Mouse (Mus musculus): ENCODE results near the gene Nudt4. TPM values are rescaled to one million over a fixed set of nuclear protein-coding genes. Genes with fewer than 3 reads are reported as not detected.

The Nudt4 gene
- total and polyA plus RNA-seq, 2 experiments from 2014 or later: 71.2 to 87.6 TPM

GRCm38 (mm10) chr10:95585554-95585953, 21.6 kb upstream of the Nudt4 start:
- no peak overlapping the region for H3K4me2 ChIP-seq (ENCODE audit: low read depth)
- ATAC-seq (no peak), DNase-seq (no peak)
- no peaks in the 10 kb centered on the region for H3K36me3 ChIP-seq (ENCODE audit: insufficient read depth)
- H3K27ac ChIP-seq (ENCODE audit: low read depth, low read length): no peak overlapping the region
- 90% methylated on average over 6 of the region's 6 CpGs for whole genome bisulfite sequencing
- no peak for TF ChIP-seq CTCF (IDR thresholded peaks at IDR 0.05; ENCODE audit: low read depth)
- no peaks in the 10 kb centered on the region for H3K4me1 ChIP-seq (ENCODE audit: insufficient read depth)
- no peak overlapping the region for H3K4me3 ChIP-seq (ENCODE audit: low read depth, low read length)
- no peaks in the 10 kb centered on the region for H3K9me3 ChIP-seq (ENCODE audit: low read length)
- no peaks in the 10 kb centered on the region for H3K27me3 ChIP-seq (ENCODE audit: insufficient read depth, low read length)
- no peak overlapping the region for H3K9ac ChIP-seq

GRCm38 (mm10) chr10:95577567-95577950, 13.6 kb upstream of the Nudt4 start:
- Histone ChIP-seq H3K9ac (no peak overlapping the region), H3K36me3 (ENCODE audit: insufficient read depth) (no peaks in the 10 kb centered on the region), H3K4me2 (ENCODE audit: low read depth) (no peak overlapping the region), H3K27me3 (ENCODE audit: insufficient read depth, low read length) (no peaks in the 10 kb centered on the region), H3K4me3 (ENCODE audit: low read depth, low read length) (no peak overlapping the region), H3K4me1 (ENCODE audit: insufficient read depth) (no peaks in the 10 kb centered on the region), H3K9me3 (ENCODE audit: low read length) (no peaks in the 10 kb centered on the region), H3K27ac (ENCODE audit: low read depth, low read length) (no peak overlapping the region)
- WGBS: 29% methylated on average over 4 of the region's 4 CpGs
- no peak for TF ChIP-seq CTCF (IDR thresholded peaks at IDR 0.05; ENCODE audit: low read depth)
- no peak for DNase-seq
- ATAC-seq: no peak

GRCm38 (mm10) chr10:95576876-95577566, 13.1 kb upstream of the Nudt4 start:
- no peak for DNase-seq
- no peaks in the 10 kb centered on the region for H3K4me1 ChIP-seq (ENCODE audit: insufficient read depth)
- H3K9ac ChIP-seq: no peak overlapping the region
- 39% methylated on average over 14 of the region's 14 CpGs for WGBS
- H3K4me2 ChIP-seq (ENCODE audit: low read depth): no peak overlapping the region
- H3K9me3 ChIP-seq (ENCODE audit: low read length): no peaks in the 10 kb centered on the region
- TF ChIP-seq CTCF (IDR thresholded peaks at IDR 0.05; ENCODE audit: low read depth): no peak
- H3K36me3 ChIP-seq (ENCODE audit: insufficient read depth): no peaks in the 10 kb centered on the region
- ATAC-seq: no peak
- H3K4me3 ChIP-seq (ENCODE audit: low read depth, low read length): no peak overlapping the region
- no peak overlapping the region for H3K27ac ChIP-seq (ENCODE audit: low read depth, low read length)
- no peaks in the 10 kb centered on the region for H3K27me3 ChIP-seq (ENCODE audit: insufficient read depth, low read length)

GRCm38 (mm10) chr10:95575839-95576380, 12.0 kb upstream of the Nudt4 start:
- Histone ChIP-seq H3K4me1 (ENCODE audit: insufficient read depth) (no peaks in the 10 kb centered on the region), H3K4me3 (ENCODE audit: low read depth, low read length) (no peak overlapping the region), H3K36me3 (ENCODE audit: insufficient read depth) (no peaks in the 10 kb centered on the region), H3K4me2 (ENCODE audit: low read depth) (no peak overlapping the region), H3K9ac (no peak overlapping the region), H3K9me3 (ENCODE audit: low read length) (no peaks in the 10 kb centered on the region), H3K27ac (ENCODE audit: low read depth, low read length) (no peak overlapping the region), H3K27me3 (ENCODE audit: insufficient read depth, low read length) (no peaks in the 10 kb centered on the region)
- no peak for TF ChIP-seq CTCF (IDR thresholded peaks at IDR 0.05; ENCODE audit: low read depth)
- DNase-seq: no peak
- 71% methylated on average over 10 of the region's 10 CpGs for WGBS
- no peak for ATAC-seq

- Histone ChIP-seq H3K9ac (no peak overlapping the region), H3K36me3 (ENCODE audit: insufficient read depth) (no peaks in the 10 kb centered on the region), H3K4me3 (ENCODE audit: low read depth, low read length) (no peak overlapping the region), H3K9me3 (ENCODE audit: low read length) (no peaks in the 10 kb centered on the region), H3K4me2 (ENCODE audit: low read depth) (no peak overlapping the region), H3K27ac (ENCODE audit: low read depth, low read length) (no peak overlapping the region), H3K4me1 (ENCODE audit: insufficient read depth) (no peaks in the 10 kb centered on the region), H3K27me3 (ENCODE audit: insufficient read depth, low read length) (no peaks in the 10 kb centered on the region)
- DNase-seq (no peak), ATAC-seq (no peak)
- TF ChIP-seq CTCF (IDR thresholded peaks at IDR 0.05; ENCODE audit: low read depth): no peak
- 85% methylated on average over 4 of the region's 4 CpGs for WGBS
Observed at GRCm38 (mm10) chr10:95574994-95575393, 11.0 kb upstream of the Nudt4 start.

- DNase-seq (no peak), ATAC-seq (no peak)
- Histone ChIP-seq H3K27me3 (ENCODE audit: insufficient read depth, low read length) (no peaks in the 10 kb centered on the region), H3K4me1 (ENCODE audit: insufficient read depth) (no peaks in the 10 kb centered on the region; the same call in 1 of the 2 replicates), H3K9ac (no peak overlapping the region), H3K27ac (ENCODE audit: low read depth, low read length) (no peak overlapping the region), H3K36me3 (ENCODE audit: insufficient read depth) (no peaks in the 10 kb centered on the region), H3K9me3 (ENCODE audit: low read length) (no peaks in the 10 kb centered on the region), H3K4me2 (ENCODE audit: low read depth) (no peak overlapping the region), H3K4me3 (ENCODE audit: low read depth, low read length) (no peak overlapping the region)
- WGBS: 80% methylated on average over 2 of the region's 2 CpGs
- TF ChIP-seq CTCF (IDR thresholded peaks at IDR 0.05; ENCODE audit: low read depth): no peak
Observed at GRCm38 (mm10) chr10:95569441-95569840, 5.5 kb upstream of the Nudt4 start.

- 61% methylated on average over 6 of the region's 6 CpGs for WGBS
- H3K36me3 ChIP-seq (ENCODE audit: insufficient read depth): no peaks in the 10 kb centered on the region
- no peak overlapping the region for H3K4me3 ChIP-seq (ENCODE audit: low read depth, low read length)
- ATAC-seq (no peak), DNase-seq (no peak)
- H3K9me3 ChIP-seq (ENCODE audit: low read length): no peaks in the 10 kb centered on the region
- no peak overlapping the region for H3K4me2 ChIP-seq (ENCODE audit: low read depth)
- H3K9ac ChIP-seq: no peak overlapping the region
- no peak overlapping the region for H3K27ac ChIP-seq (ENCODE audit: low read depth, low read length)
- no peaks in the 10 kb centered on the region for H3K27me3 ChIP-seq (ENCODE audit: insufficient read depth, low read length)
- no peaks in the 10 kb centered on the region; the same call in 1 of the 2 replicates for H3K4me1 ChIP-seq (ENCODE audit: insufficient read depth)
- no peak for TF ChIP-seq CTCF (IDR thresholded peaks at IDR 0.05; ENCODE audit: low read depth)
Observed at GRCm38 (mm10) chr10:95568016-95568415, 4.1 kb upstream of the Nudt4 start.

Measured in forebrain, postnatal 0 days (tissue).